Mouse (Mus musculus): Measurements from ENCODE around the gene Clec4g.

DNA sequence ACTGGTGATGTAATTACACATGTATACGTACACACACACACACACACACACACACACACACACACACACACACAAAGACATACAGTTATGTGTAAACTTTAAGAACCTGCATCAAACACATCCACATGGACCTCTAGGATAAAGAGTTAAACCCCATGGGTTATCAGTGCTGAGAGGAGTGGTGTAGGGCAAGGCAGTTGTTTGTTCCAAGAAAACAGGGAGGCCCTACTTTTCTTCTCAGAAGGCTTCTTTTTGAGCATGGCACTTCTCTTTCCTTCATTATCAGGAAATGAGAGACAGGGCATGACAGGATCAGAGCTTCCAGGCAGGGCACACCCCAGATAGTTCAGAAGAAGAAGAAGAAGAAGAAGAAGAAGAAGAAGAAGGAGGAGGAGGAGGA is 13.6 kb upstream of the Clec4g start:
- TF ChIP-seq GATA1 (IDR thresholded peaks at IDR 0.05; ENCODE audit: borderline replicate concordance, low read length) (no peak), FLI1 (IDR thresholded peaks at IDR 0.05; ENCODE audit: low read length) (no peak)

Data from megakaryocyte, embryonic 14.5 days (primary cell).